24 mouse cellular contexts compared by ENCODE assay signal in the genomic region with DNA sequence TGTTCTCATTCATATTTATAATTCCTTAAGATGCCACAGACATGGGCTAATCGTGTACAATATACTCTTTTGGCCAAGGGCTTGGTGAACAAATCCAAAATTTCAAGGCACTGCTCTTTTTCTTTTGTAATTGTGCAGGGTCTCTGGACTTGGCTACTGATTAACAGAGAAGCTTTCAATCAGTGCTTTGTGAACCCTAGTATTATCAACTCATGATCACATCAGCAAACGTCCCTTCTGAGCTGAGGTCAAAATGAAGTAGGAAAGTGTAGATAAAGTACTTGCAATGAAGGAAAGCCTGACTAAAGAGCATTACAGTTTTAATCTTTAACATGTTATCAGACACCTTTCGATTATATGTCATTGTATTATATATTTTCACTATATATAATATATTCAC.
"Had no signal": no experiment of that assay in that cellular context is flagged by ENCODE, and none has a peak within 500 bp of the region (broad histone marks: within the 10 kb centered on the region; RNA-seq: fewer than 3 reads in every experiment).

No protein-coding gene starts in this region.

- ATAC-seq: hindbrain, embryonic 16.5 days; inflammation-experienced regulatory T-cells, adult 6 months; intestine, embryonic 15.5 days; intestine, postnatal 0 days had no signal

- H3K4me3 ChIP-seq: heart, embryonic 10.5 days; heart, embryonic 12.5 days; hindbrain, embryonic 10.5 days; hindbrain, embryonic 12.5 days; intestine, embryonic 15.5 days; layer of hippocampus, adult 2 months; left cerebral cortex, adult 2 months; limb, embryonic 10.5 days; limb, embryonic 12.5 days had no signal

- H3K4me2 ChIP-seq: heart, embryonic 12.5 days; hindbrain, embryonic 12.5 days; hindbrain, embryonic 14.5 days; intestine, embryonic 15.5 days; limb, embryonic 12.5 days had no signal

- H3K9me3 ChIP-seq: heart, embryonic 10.5 days; heart, embryonic 12.5 days; hindbrain, embryonic 10.5 days; hindbrain, embryonic 12.5 days; intestine, embryonic 15.5 days; limb, embryonic 10.5 days; limb, embryonic 12.5 days had no signal

- H3K4me1 ChIP-seq: heart, embryonic 10.5 days; heart, embryonic 12.5 days; hindbrain, embryonic 10.5 days; hindbrain, embryonic 12.5 days; intestine, embryonic 15.5 days; limb, embryonic 10.5 days; limb, embryonic 12.5 days had no signal

- H3K9ac ChIP-seq: heart, embryonic 12.5 days; hindbrain, embryonic 12.5 days; hindbrain, embryonic 14.5 days; intestine, embryonic 15.5 days; limb, embryonic 12.5 days had no signal

- H3K27ac ChIP-seq: heart, embryonic 10.5 days; hindbrain, embryonic 10.5 days; hindbrain, embryonic 12.5 days; hindbrain, embryonic 14.5 days; intestine, embryonic 15.5 days; layer of hippocampus, adult 2 months; left cerebral cortex, adult 2 months; limb, embryonic 10.5 days; limb, embryonic 12.5 days had no signal

- H3K27me3 ChIP-seq: heart, embryonic 12.5 days; intestine, embryonic 15.5 days had no signal

- H3K36me3 ChIP-seq: heart, embryonic 10.5 days; heart, embryonic 12.5 days; hindbrain, embryonic 10.5 days; hindbrain, embryonic 12.5 days; intestine, embryonic 15.5 days; limb, embryonic 10.5 days; limb, embryonic 12.5 days had no signal

- DNase-seq: gastrocnemius, postnatal 10 days; gastrocnemius, postnatal 25 days; heart, adult 18-20 months; heart, postnatal 10 days; heart, postnatal 4 days; kidney, adult 18-20 months; kidney, adult 8-10 months; kidney, postnatal 10 days; kidney, postnatal 25 days; kidney, postnatal 4 days; liver had no signal
